Mouse (Mus musculus) small intestine, adult 2 months (tissue): ENCODE results near the gene Sel1l.

ENCODE experiments used
- CTCF ChIP-seq: fragments of 200-500 bp; IDR thresholded peaks from 2 replicates; pipeline ENCODE4 v1.5.1; 2012; ENCODE audit warnings: low read depth, mild to moderate bottlenecking, control low read depth, inconsistent platforms, low read length, moderate library complexity, mixed read lengths; ENCODE audit not compliant: insufficient replicate concordance, insufficient read length; ENCODE audit errors: extremely low read depth
- POLR2A ChIP-seq: fragments of 200-500 bp; IDR thresholded peaks from 2 replicates; pipeline ENCODE4 v1.6.1; 2012; ENCODE audit warnings: low read depth, mild to moderate bottlenecking, control low read depth, inconsistent platforms, low read length, moderate library complexity

- TF ChIP-seq CTCF (no peak), POLR2A (no peak)
These were observed 28.7 kb upstream of the Sel1l start for GRCm38 (mm10) chr12:91877646-91878045.
